Mouse (Mus musculus) embryo, embryonic 10.5 days (tissue): Measurements from ENCODE around the gene Gm43552.
A peak's percentile ranks its signal among the peaks of the same experiment; 100 is the strongest.
"Not testable (repeated sequence)": the region's sequence is repeated elsewhere in the genome, so short reads cannot be mapped to it uniquely, and the experiment has no call there.

ENCODE experiments used
- DNase-seq: peaks from one replicate; pipeline ENCODE4 v3.0.0-alpha.2; 2015; ENCODE audit warnings: low spot score

Gm43552 gene

GRCm38 (mm10) chr5:65491767-65492715 is 592 bp downstream of the Gm43552 start:
- peak; percentile 82 for DNase-seq

GRCm38 (mm10) chr5:65489830-65490229 is 2.8 kb downstream of the Gm43552 start:
- DNase-seq = no peak

- DNase-seq = no peak
Observed at GRCm38 (mm10) chr5:65488725-65489124, 3.9 kb downstream of the Gm43552 start.

- DNase-seq = no peak
Observed at GRCm38 (mm10) chr5:65487381-65487780, 5.3 kb downstream of the Gm43552 start.

- no peak for DNase-seq
Observed at GRCm38 (mm10) chr5:65486514-65486913, 6.1 kb downstream of the Gm43552 start.

GRCm38 (mm10) chr5:65482996-65483395 is 9.6 kb downstream of the Gm43552 start:
- no peak for DNase-seq

- DNase-seq = no peak
Observed at GRCm38 (mm10) chr5:65480511-65480910, 12.1 kb downstream of the Gm43552 start.

GRCm38 (mm10) chr5:65479681-65480445 is 12.8 kb downstream of the Gm43552 start:
- no peak for DNase-seq

- DNase-seq = peak; percentile 28
Observed at GRCm38 (mm10) chr5:65478224-65478623, 14.4 kb downstream of the Gm43552 start.

- not testable (repeated sequence) for DNase-seq
Observed at GRCm38 (mm10) chr5:65476739-65477138, 15.9 kb downstream of the Gm43552 start.

GRCm38 (mm10) chr5:65475806-65476205 is 16.8 kb downstream of the Gm43552 start:
- no peak for DNase-seq

- DNase-seq = no peak
Observed at GRCm38 (mm10) chr5:65469766-65470165, 22.9 kb downstream of the Gm43552 start.

- DNase-seq = peak; percentile 29
Observed at GRCm38 (mm10) chr5:65466911-65467310, 25.7 kb downstream of the Gm43552 start.

GRCm38 (mm10) chr5:65460361-65460760 is 32.3 kb downstream of the Gm43552 start:
- DNase-seq = no peak

- DNase-seq = no peak
Observed at GRCm38 (mm10) chr5:65459454-65459853, 33.2 kb downstream of the Gm43552 start.

- no peak for DNase-seq
Observed at GRCm38 (mm10) chr5:65457846-65458245, 34.8 kb downstream of the Gm43552 start.

GRCm38 (mm10) chr5:65457086-65457827 is 35.4 kb downstream of the Gm43552 start:
- DNase-seq = peak; percentile 41

- no peak for DNase-seq
Observed at GRCm38 (mm10) chr5:65454771-65455170, 37.9 kb downstream of the Gm43552 start.

- no peak for DNase-seq
Observed at GRCm38 (mm10) chr5:65448941-65449340, 43.7 kb downstream of the Gm43552 start.

GRCm38 (mm10) chr5:65447826-65448225 is 44.8 kb downstream of the Gm43552 start:
- no peak for DNase-seq

GRCm38 (mm10) chr5:65446756-65447155 is 45.9 kb downstream of the Gm43552 start:
- DNase-seq = no peak

GRCm38 (mm10) chr5:65444981-65445380 is 47.7 kb downstream of the Gm43552 start:
- DNase-seq = no peak
